Mouse (Mus musculus) right cerebral cortex, postnatal 25 days (tissue): ENCODE measurements around the gene Faf1.
A peak's percentile ranks its signal among the peaks of the same experiment; 100 is the strongest.
"Not testable (repeated sequence)": the region's sequence is repeated elsewhere in the genome, so short reads cannot be mapped to it uniquely, and the experiment has no call there.

Experiments
- DNase-seq: peaks from one replicate; pipeline ENCODE4 v3.0.0; 2022

The Faf1 gene

GRCm38 (mm10) chr4:109665982-109666460 is 10.4 kb upstream of the Faf1 start:
- peak; percentile 48 for DNase-seq

DNA sequence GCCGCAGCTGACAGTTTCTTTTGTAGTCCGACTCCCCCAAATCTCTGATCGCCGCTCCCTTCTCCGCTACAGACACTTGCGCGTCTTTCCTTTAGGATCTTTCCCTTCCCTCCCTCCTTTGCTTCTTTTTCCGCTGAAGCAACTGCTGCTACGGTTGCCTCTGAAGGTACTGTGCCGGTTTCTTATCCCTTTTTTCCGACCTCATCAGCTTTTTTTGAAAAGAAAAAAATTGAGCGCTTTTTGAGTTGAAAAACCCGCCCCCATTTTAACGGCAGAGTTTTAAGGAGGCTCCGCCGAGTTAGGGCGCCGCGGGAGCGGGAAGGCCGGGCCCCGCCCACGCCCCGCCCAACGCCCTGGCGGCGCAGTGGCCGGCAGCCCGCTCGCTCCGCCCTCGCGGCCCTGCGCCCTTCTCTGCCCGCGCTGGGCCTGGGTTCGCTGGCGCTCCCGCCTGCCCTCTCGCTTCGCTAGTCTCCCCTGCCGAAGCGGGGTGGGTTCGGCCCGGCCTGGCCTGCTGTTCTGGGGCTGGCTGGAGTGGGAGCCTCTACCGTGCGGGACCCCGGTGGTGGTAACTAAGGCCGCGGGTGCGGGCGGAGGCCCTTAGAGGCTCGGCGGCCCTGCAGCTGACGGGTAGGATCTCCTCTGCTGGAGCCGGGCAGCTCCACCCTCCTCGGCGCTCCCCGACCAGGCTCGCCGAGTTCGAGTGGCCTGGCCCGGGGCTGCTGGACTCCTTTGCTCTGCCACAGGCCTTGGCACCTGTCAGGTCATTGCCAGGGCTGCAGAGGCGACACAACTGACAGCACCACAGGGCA is 9.7 kb upstream of the Faf1 start, which contains the start of gene Cdkn2c:
Cdkn2c (minus strand) TSS at position 729 of the 809 bp plus-strand sequence.
- DNase-seq, result peak; percentile 80

- no peak for DNase-seq
These were observed 8.9 kb upstream of the Faf1 start for GRCm38 (mm10) chr4:109667518-109667917.

GRCm38 (mm10) chr4:109670213-109670612 is 6.2 kb upstream of the Faf1 start:
- no peak for DNase-seq

GRCm38 (mm10) chr4:109671941-109672340 is 4.4 kb upstream of the Faf1 start:
- DNase-seq, result no peak

DNA sequence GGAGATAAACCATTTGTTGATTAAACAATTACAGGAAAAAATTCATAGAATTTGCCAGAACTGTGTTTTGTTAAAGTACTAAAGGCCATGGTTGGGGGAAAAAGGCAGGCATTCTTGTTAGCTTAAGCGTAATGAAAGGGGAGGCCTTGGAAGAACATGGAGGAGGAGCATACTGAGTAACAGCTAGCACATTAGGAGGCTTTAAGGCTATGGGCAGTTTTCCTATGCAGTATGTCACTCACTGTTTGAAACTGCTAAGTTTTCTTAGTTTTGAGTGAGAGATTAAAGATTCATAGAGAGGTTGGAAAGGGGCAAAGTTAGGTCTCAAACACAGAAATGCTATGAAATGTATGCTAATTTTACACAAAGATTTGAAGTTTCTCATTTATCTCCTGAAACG is 2.3 kb upstream of the Faf1 start:
- DNase-seq, result no peak

GRCm38 (mm10) chr4:109677221-109677620 is 833 bp downstream of the Faf1 start:
- DNase-seq, result no peak

DNA sequence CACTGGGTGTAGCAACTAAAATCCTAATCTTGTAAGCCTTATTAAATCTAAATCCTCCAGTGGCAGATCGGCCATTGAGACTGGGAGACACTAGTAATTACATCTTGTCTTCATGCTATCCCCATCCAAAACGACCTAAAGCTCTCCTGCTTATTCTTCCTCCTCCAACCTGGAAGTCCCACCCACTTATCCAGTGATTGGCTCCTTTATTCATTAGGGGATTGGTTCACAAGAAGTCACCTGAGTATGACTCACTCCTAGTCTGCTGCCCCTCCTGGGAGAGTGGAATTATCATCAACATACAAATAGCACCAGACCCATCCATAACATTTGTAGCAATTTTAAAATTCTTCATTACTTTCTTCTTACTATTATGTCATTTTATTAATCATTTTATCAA is 7.2 kb downstream of the Faf1 start:
- no peak for DNase-seq

GRCm38 (mm10) chr4:109692674-109693073 is 16.3 kb downstream of the Faf1 start:
- no peak for DNase-seq

DNA sequence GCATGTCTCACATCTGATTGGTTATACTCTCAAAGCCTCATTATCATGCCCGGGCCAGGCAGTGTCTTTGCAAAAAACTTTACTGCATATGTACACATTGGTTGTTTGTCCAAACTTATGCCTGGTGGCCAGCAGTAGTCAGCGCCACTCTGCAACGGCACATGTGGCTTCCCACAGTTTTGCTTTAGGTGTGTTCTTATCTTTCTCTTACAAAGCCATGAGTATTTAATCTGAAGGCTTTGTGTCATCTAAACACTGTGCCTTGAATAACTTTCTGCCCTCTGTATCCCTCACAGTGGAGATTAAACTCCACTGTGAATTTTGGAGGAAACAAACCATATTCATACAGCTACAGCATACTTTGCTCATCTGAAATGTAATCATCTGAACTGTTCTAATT is 24.3 kb downstream of the Faf1 start:
- not testable (repeated sequence) for DNase-seq

- no peak for DNase-seq
These were observed 27.2 kb downstream of the Faf1 start for GRCm38 (mm10) chr4:109703568-109703967.

DNA sequence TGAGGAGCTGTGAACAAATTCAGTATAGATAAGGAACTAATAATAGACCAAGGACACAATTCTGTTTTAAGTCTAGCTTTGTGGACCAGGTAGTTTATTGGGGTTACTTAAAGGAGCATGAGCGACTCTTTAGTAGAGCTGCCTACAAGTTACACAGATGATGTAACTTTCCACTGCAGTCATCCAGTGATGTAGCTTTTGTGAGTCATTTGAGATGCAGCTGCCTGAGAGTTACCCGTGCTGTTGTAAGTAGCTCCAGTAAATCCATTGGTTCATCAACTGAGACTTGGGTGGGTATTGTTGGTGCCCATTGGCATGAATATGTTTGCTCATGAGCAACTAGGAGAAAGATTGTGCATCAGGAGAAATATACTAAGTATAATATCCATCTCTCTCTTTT is 29.0 kb downstream of the Faf1 start:
- no peak for DNase-seq

DNA sequence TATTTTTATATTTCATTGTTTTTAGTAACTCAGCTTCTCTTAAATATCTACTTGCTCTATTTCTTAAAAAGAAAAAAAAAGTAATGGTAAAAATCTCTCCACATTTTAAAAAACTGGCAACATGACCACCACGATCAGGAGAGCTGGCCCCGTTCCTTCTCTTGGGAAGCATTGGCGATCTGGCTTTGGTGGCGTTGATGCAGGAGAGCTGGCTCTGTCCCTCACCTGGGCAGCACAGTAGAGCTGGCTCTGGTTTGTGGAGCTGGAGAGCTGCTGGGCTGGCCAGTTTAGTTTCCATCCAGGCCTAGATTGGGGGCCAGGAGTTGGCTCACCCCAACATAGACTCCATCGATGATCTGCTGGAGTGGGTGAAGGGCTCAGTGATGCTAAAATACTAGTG is 42.9 kb downstream of the Faf1 start:
- DNase-seq, result no peak

DNA sequence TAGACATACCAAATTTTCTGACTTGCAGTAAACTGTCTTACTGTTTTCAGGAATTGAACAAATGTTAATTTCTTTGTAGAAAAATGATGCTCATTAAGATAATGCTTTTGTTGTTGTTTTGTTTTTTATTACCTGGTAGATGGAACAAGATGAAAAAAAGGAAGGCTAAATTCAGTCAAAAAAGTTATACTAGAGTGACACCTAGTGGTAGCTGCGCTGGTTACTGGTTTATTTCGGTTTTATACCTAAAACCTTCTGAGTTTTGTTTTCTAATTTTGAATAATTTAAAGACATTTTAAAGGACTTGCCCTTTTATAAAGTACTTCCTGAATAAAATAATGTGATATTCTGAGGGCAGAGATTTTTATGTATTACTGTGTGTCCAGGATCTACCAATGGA is 52.9 kb downstream of the Faf1 start:
- DNase-seq, result no peak

- no peak for DNase-seq
These were observed 59.4 kb downstream of the Faf1 start for GRCm38 (mm10) chr4:109735754-109736153.

- no peak for DNase-seq
These were observed 67.6 kb downstream of the Faf1 start for GRCm38 (mm10) chr4:109743984-109744383.

DNA sequence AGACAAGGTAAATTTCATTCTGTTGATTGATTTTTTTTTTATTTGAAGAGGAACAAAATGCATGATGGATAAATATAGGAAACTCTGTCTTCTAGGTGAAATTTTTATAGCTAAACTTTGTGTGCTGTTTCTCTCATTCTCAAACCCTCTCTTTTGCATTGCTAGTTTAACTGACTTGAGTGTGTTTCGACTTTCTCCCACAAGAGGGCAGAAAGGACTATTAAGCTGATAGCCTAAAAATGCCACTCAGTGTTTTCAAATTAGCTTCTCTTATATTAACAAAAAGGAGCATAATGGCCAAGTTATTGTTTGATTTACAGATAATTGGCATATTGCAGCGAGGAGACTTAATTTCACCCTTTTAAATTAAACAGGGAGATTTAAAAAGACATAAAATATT is 82.6 kb downstream of the Faf1 start:
- DNase-seq, result no peak

- no peak for DNase-seq
These were observed 83.5 kb downstream of the Faf1 start for GRCm38 (mm10) chr4:109759901-109760300.

DNA sequence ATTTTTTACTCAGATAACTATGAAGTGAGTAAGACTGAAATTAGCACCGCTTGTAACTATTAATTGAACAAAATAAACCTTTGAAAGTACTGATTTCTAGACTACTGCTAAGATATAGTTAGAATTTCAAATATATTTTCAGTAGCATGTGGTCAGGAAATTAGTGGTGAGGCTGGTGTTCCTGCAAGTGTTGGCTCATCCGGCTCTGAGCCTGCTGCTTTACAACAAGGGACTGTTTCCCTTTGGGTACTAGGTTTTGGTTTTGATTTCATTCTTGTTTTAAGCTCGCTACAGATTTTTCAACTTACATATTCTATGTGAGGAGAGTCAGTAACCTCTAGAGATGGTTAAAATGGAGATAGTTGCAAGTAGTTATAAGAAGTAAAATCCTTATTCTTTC is 84.1 kb downstream of the Faf1 start:
- no peak for DNase-seq

DNA sequence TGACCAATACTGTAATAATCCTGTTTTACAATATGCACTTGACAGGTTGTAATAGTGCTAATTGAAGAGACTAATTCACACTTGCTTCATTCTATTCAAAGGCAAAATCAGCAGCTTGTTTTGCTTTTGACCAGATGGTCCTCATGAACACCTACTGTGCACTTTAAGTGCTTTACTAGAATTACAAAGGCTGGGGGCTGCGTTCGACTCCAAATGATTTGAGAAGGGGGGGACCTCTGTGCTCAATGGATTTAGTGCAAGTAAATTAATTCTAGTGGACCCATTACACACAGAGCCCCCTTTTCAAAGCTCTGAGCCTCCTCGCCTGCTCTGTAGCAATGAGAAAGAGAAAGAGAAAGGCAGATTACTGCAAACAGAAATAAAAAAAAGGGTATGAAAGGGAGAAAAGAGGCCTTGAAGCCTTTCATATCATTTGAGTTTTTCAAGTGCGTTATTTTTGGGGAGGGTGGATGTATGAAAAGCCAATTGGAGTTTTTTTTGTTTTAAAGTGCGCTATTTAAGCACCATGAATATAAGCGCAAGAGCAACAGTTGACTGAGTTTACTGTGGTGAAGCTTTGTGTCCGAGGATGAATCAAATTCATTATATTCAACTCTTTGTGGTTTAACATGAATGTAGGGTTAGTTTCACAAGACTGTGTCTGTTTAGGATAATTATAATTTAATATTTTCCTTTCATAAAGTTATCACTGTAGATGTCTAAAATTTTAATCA is 86.5 kb downstream of the Faf1 start:
- DNase-seq, result no peak

- DNase-seq, result no peak
These were observed 92.7 kb downstream of the Faf1 start for GRCm38 (mm10) chr4:109769071-109769470.

GRCm38 (mm10) chr4:109782577-109783114 is 106.3 kb downstream of the Faf1 start:
- no peak for DNase-seq

DNA sequence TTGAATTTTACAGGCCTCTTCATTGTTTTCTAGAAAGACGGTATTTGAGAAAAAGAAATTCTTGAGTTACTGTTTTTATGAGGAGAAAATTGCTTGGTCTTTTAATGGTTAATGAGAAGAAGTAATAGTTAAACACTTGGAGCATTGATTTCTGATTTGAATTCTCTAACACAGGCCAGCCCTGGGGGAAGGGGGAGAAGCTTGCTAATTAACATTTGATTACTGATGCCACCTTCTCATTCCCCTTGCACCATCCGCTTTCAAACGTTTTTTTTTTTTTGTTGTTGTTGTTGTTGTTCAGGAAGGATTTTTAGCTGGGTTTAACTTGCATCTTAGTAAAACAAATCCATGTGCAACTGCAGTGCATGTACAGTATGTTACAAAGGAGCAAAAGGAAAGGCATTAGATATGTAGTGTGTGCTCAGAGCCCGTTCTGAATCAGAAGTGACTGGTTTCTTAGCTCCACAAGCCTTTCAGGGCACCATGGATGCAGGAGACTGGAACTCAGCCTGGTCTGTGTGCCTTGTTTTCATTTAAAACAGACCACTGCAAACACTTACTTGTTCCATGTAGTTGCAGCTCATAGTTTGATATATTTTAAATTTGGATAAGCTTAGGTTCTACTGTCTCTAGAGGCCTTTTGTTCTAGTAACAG is 113.1 kb downstream of the Faf1 start:
- no peak for DNase-seq
